Mouse (Mus musculus): ENCODE measurements around the gene Bptf. TPM values are rescaled to one million over a fixed set of nuclear protein-coding genes. Genes with fewer than 3 reads are reported as not detected.
"Not testable (repeated sequence)": the region's sequence is repeated elsewhere in the genome, so short reads cannot be mapped to it uniquely, and the experiment has no call there.

Gene Bptf
- polyA plus RNA-seq, 1 experiment from 2014 or later: 37.1 TPM

DNA sequence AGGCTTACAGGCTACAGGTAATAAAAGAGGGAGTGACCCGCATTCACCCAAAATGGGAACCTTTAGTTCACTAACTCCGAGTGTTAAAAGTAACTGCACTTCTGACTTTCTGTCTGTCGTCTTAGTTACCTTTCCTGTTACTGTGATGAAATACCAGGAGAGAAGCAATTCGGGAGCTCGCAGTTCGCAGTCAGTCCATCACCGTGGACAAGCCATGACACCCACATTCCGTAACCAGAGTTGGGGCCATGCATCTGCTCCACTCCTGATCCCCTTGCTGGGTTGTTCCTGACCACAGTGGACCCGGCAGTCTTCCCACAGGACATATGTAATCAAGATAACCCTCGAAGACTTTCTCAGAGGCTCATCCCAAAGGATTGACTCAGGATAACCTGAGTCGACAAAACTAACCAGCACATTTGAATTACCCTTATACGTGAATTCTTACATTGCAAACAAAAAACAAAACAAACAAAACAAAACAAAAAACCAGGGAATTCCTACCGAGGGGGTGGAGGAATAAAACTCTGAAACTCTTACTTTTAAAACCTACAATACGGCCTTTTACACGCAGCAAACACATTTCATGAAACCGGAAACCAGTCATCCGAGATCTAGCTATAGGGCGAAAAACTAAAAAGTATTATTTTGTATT is 120.1 kb downstream of the Bptf start:
- Histone ChIP-seq H3K4me2 (replicated peaks) (peak overlapping the region; percentile 48), H3K4me1 (peaks cover 8% of the 10 kb centered on the region), H3K27me3 (no peaks in the 10 kb centered on the region), H3K9me3 (no peaks in the 10 kb centered on the region), H3K9ac (replicated peaks) (peak overlapping the region; percentile 64), H3K36me3 (no peaks in the 10 kb centered on the region), H3K4me3 (peak overlapping the region; percentile 54), H3K27ac (replicated peaks) (peak overlapping the region; percentile 91)
- ATAC-seq (replicated peaks): no peak
- 44% methylated on average over 18 of the region's 18 CpGs for WGBS

DNA sequence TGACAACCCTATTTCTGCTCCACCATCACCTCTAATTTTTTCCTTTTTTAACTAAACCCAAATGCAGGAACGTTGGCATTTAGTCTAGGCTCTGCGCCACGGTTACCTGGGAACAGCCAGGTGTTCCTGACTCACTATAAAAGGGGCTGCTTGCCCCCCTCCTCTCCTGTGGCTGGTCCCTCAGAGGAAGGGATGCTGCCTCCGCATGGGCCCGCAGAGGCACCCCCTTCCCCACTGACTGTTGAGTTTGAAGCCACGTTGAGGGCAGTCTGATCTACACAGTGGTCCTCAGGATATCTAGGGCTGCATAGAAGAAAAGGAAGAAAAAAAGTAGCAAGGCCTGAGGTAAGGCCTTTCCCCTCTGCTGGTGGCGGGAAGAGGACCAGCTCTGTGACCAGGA is 120.8 kb downstream of the Bptf start:
- H3K27me3 ChIP-seq: no peaks in the 10 kb centered on the region
- no peaks in the 10 kb centered on the region for H3K9me3 ChIP-seq
- peaks cover 8% of the 10 kb centered on the region for H3K4me1 ChIP-seq
- WGBS: 72% methylated on average over 7 of the region's 7 CpGs
- no peaks in the 10 kb centered on the region for H3K36me3 ChIP-seq
- no peak overlapping the region for H3K4me2 ChIP-seq (replicated peaks)
- no peak overlapping the region for H3K9ac ChIP-seq (replicated peaks)
- ATAC-seq (replicated peaks): no peak
- H3K4me3 ChIP-seq: no peak overlapping the region
- H3K27ac ChIP-seq (replicated peaks): no peak overlapping the region

DNA sequence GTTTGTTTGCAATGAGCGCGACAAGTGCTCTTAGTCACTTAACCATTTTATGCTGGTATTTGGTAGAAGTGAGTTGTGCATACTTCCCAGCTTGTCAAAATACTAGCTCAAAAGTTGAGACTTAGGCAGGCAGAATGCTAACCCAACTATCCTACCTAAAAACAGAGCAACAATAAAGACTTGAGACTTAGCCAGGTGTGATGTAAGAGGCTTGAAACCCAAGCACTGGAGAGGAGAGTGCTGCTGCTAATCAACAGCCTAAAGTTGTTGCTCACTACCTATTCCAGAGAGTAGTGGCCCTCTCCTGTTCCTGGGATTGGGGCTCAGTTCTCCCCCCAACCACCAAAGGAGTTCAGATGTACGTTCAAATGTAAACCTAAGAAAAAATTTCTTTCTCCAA is 121.5 kb downstream of the Bptf start:
- Histone ChIP-seq H3K4me3 (no peak overlapping the region), H3K9me3 (no peaks in the 10 kb centered on the region), H3K27ac (replicated peaks) (no peak overlapping the region), H3K4me1 (peaks cover 8% of the 10 kb centered on the region), H3K4me2 (replicated peaks) (no peak overlapping the region), H3K27me3 (no peaks in the 10 kb centered on the region), H3K9ac (replicated peaks) (no peak overlapping the region), H3K36me3 (no peaks in the 10 kb centered on the region)
- WGBS: 96% methylated on average over 3 of the region's 3 CpGs
- no peak for ATAC-seq (replicated peaks)

DNA sequence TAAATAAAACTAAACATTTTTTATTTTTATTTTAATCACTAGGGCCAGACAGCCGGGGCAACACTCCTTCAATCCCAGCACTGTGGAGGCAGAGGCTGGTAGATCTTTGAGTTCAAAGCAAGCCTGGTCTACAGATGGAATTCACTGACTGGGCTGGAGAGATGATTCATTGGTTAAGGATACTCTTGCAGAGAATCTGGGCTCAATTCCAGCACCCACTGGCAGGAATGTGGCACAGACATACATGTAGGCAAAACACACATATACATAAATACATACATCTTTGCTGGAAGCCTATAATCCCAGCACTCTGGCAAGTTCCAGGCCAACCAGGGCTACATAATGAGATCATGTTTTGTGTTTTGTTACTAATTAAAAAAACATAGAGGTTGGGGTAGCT is 126.4 kb downstream of the Bptf start:
- H3K36me3 ChIP-seq: no peaks in the 10 kb centered on the region
- no peaks in the 10 kb centered on the region for H3K27me3 ChIP-seq
- H3K4me2 ChIP-seq (replicated peaks): no peak overlapping the region
- no peak overlapping the region for H3K27ac ChIP-seq (replicated peaks)
- no peaks in the 10 kb centered on the region for H3K9me3 ChIP-seq
- no peak overlapping the region for H3K9ac ChIP-seq (replicated peaks)
- 0 out of 2 replicates have a peak, but pooled peaks cover 5% of the 10 kb centered on the region for H3K4me1 ChIP-seq
- ATAC-seq (replicated peaks): no peak
- 78% methylated on average over 1 of the region's 1 CpGs for WGBS
- H3K4me3 ChIP-seq: no peak overlapping the region

DNA sequence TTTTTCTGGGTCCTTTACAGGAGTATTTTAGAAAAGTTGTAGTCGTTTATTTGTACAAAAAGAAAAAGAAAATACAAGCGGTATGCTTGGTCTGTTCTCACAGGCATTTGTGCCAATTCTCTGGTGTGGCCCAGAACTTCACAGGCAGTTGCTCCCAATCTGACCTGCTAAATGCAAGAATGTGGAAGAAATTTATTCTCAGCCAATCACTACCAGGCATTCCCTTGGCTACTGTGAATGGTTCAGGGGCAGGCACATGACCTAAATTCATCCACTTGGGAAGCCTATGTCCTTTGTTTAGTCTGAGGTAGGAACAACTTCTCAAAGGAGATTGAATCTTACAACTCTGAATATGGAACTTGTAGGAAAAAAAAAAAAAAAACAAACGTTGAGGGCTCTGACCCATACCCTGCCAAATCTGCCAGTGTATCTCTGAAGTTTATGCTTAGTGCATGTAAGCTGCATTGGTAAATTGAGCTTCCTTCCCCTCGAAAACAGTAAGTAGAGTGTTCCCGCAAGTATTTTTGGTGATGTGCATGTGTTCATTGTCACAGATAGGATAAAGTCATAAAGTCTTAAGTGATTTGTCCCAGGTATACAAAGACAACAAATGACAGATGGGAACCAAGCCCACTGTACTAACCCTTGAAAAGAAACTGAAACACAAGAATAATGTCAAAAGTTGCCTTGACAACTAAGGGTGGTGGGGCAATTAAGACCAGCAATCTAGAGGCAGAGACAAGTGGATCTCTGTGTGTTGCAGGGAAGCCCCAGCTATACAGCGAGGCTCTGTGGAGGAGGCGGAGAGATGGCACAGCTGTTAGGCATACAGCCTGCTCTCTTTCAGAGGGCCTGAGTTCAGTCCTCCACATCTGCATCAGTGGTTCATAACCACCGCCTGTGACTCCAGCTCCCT is 129.9 kb downstream of the Bptf start:
- peak overlapping the region; percentile 43; the same call in 1 of the 2 replicates for H3K27ac ChIP-seq (replicated peaks)
- no peak overlapping the region for H3K9ac ChIP-seq (replicated peaks)
- no peak for ATAC-seq (replicated peaks)
- peaks cover 20% of the 10 kb centered on the region for H3K4me1 ChIP-seq
- H3K9me3 ChIP-seq: no peaks in the 10 kb centered on the region
- H3K4me2 ChIP-seq (replicated peaks): no peak overlapping the region
- no peak overlapping the region for H3K4me3 ChIP-seq
- WGBS: 31% methylated on average over 8 of the region's 8 CpGs
- H3K27me3 ChIP-seq: no peaks in the 10 kb centered on the region
- H3K36me3 ChIP-seq: 0 out of 2 replicates have a peak, but pooled peaks cover under 1% of the 10 kb centered on the region

DNA sequence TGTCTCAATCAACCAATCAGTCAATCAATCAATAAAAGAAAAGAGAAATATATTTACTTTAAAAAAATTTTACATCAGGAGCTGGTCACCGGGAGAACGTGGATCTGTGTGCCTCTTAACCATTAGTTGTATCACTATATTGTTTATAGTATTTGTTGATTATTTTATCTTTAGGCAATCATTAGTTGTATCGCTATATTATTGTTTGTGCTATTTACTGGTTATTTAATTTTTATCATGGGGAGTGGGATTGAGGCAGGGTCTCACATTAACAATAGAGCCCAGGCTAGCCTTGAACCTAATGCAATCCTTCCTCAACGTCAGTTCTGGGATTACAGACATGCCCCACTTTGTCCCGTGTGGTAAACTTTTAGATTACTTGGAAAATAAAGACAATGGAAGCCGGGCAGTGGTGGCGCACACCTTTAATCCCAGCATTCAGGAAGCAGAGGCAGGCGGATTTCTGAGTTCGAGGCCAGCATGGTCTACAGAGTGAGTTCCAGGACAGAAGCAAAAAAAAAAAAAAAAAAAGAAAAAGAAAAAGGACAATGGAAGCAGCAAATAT is 131.9 kb downstream of the Bptf start:
- Histone ChIP-seq H3K4me2 (replicated peaks) (peak overlapping the region; percentile 47), H3K9ac (replicated peaks) (peak overlapping the region; percentile 57), H3K9me3 (no peaks in the 10 kb centered on the region), H3K27ac (replicated peaks) (peak overlapping the region; percentile 84), H3K4me3 (peak overlapping the region; percentile 87), H3K4me1 (peaks cover 26% of the 10 kb centered on the region), H3K36me3 (peaks cover 19% of the 10 kb centered on the region), H3K27me3 (no peaks in the 10 kb centered on the region)
- ATAC-seq (replicated peaks): no peak
- 85% methylated on average over 9 of the region's 9 CpGs for WGBS

DNA sequence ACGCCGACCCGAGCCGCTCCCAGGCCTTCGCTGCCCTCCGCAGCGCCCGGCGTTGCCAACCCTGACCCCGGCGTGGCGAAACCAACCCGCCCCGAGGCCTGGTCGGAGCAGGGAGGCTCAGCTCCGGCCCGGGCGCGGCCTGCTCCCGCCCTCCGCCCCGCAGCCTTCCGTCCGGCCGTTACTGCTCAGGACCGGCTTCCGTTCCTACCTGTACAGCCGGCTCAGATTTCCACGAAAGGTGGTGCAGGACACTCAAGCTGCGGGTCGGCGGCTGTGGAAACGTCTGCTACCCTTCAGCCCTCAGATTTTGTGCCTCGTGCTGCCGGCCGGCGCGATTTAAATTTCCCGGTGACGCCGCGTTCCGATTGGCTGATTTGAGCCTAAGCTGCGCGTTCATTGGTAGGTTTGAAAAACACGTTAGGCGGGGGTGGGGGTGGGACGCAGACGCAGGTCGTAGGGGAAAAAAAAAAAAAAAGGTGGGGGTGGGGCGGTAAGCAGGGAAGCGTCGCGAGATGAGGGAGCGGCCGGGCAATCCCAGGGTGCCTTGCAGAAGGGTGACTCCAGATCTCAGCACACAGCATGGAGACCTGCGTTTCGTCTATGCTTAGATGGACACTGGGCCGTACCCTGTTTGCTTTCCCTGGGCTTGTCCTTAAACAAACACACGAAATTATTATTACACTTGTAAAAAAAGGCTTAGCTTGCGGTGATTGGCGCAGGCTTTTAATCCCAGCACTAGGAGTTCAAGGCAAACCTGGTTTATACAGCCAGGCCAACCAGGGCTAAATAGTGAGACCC is 132.6 kb downstream of the Bptf start, which contains the start of gene Kpna2:
Kpna2 (minus strand) TSS at position 391 of the 798 bp plus-strand sequence.
- Histone ChIP-seq H3K36me3 (peaks cover 26% of the 10 kb centered on the region), H3K9me3 (no peaks in the 10 kb centered on the region), H3K9ac (replicated peaks) (peak within 1 kb of the TSS; percentile 72), H3K4me2 (replicated peaks) (peak within 1 kb of the TSS; percentile 57), H3K4me3 (peak within 1 kb of the TSS; percentile 87), H3K4me1 (peaks cover 26% of the 10 kb centered on the region), H3K27ac (replicated peaks) (peak within 1 kb of the TSS; percentile 84), H3K27me3 (no peaks in the 10 kb centered on the region)
- WGBS: under 1% methylated on average over 61 of the region's 62 CpGs
- ATAC-seq (replicated peaks): peak; percentile 96

DNA sequence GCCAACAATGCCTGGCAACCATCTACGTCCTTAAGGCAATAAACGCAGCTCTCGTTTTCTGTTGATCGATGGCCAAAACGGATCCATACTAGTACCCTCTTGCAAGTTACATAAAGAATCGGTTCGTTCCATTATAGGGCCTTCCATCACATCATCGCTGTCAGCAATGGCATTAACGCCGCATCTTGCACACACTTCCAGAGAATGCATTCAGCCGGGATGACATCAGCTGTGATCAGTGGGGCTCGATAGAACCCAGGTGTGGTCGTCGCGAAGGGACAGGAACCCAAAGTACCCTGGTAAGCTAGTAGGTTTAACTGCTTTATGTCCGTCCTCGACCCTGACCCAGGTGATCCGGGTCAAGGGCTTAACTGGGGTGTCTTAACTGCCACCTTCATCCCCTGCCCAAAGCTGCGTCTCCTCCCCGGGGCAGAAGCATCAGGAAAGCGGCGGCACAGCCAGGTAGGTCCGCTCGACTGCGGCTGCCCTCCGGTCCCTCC is 133.2 kb downstream of the Bptf start:
- Histone ChIP-seq H3K27me3 (no peaks in the 10 kb centered on the region), H3K4me2 (replicated peaks) (peak overlapping the region; percentile 57), H3K27ac (replicated peaks) (peak overlapping the region; percentile 82), H3K9me3 (no peaks in the 10 kb centered on the region), H3K4me3 (peak overlapping the region; percentile 87), H3K4me1 (peaks cover 26% of the 10 kb centered on the region), H3K36me3 (peaks cover 31% of the 10 kb centered on the region), H3K9ac (replicated peaks) (peak overlapping the region; percentile 72)
- peak; percentile 30; the same call in 1 of the 2 replicates for ATAC-seq (replicated peaks)
- WGBS: 0% methylated on average over 26 of the region's 26 CpGs

DNA sequence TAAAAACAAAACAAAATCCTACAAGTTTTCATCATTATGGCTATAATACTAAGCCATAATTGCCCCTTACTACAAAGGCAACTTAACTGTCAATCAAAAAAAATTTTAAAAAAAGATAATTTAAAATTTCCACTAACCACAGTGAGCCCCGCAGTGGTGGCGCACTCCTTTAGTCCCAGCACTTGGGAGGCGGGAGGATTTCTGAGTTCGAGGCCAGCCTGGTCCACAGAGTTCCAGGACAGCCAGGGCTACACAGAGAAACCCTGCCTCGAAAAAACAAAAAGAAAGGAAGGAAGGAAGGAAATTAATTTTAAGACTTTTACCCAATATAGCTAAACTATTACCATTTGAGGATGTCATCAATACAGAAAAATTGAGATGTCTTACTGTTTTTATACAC is 134.0 kb downstream of the Bptf start:
- Histone ChIP-seq H3K4me1 (peaks cover 26% of the 10 kb centered on the region), H3K4me2 (replicated peaks) (peak overlapping the region; percentile 57), H3K27me3 (no peaks in the 10 kb centered on the region), H3K4me3 (peak overlapping the region; percentile 87), H3K36me3 (peaks cover 34% of the 10 kb centered on the region), H3K9me3 (no peaks in the 10 kb centered on the region), H3K9ac (replicated peaks) (peak overlapping the region; percentile 72), H3K27ac (replicated peaks) (peak overlapping the region; percentile 82)
- no peak for ATAC-seq (replicated peaks)
- WGBS: 7% methylated on average over 5 of the region's 5 CpGs

DNA sequence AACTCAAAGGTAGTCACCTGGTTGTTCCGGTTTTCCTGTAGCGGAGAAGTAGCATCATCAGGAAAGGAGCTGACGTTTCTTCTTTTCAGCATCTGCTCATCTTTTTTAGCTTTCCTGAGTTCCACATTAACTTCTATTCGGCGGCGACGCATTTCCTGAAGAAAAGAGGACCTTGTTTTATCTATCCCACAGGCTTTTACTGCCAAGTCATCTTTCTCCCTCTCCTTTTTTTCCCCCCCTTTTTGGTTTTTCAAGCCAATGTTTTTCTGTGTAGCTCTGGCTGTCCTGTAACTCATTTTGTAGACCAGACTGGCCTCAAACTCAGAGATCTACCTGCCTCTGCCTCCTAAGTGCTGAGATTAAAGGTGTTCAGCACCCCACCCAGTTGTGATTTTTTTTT is 135.4 kb downstream of the Bptf start:
- Histone ChIP-seq H3K4me1 (peaks cover 20% of the 10 kb centered on the region), H3K36me3 (peaks cover 37% of the 10 kb centered on the region), H3K4me2 (replicated peaks) (0 out of 2 replicates have a peak overlapping the region, but pooled peaks have one; percentile 57)
- H3K27me3 ChIP-seq; ATAC-seq (replicated peaks); H3K9me3 ChIP-seq; H3K4me3 ChIP-seq; H3K9ac ChIP-seq (replicated peaks); H3K27ac ChIP-seq (replicated peaks): not testable (repeated sequence)
- WGBS: 98% methylated on average over 7 of the region's 7 CpGs
